Mouse (Mus musculus): ENCODE measurements around the gene Olfr1293-ps.

DNA sequence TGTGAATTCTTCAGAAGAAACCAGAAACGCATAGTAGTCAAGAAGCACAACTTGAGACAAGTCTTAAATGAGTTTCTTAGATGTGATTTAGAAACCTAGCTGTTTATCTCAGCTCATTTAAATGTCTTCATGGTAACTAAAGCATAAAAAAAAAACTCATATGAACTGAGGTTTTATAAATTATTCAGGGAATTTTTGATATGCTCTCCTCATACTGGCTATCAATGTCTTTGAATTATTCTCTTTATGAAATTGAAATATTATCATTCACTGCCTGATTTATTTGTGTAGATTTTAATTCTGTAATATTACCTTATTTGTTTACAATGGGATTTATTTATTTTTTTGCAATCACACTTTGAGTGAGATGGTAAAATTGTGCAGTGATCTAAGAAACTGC, 44.5 kb upstream of the Olfr1293-ps start, which contains the start of gene Olfr1289:
- TF ChIP-seq CTCF (IDR thresholded peaks at IDR 0.05) (no peak), EP300 (IDR thresholded peaks at IDR 0.05) (no peak)

All from lung, postnatal 0 days (tissue).